Mouse (Mus musculus) CH12.LX (cell line): ENCODE data around the gene Hey2. TPM values are rescaled to one million over a fixed set of nuclear protein-coding genes. Genes with fewer than 3 reads are reported as not detected.
A peak's percentile ranks its signal among the peaks of the same experiment; 100 is the strongest.

Experiments
- DNase-seq: peaks from one replicate; pipeline ENCODE4 v3.0.0-alpha.2; 2013; ENCODE audit errors: extremely low read depth
- H3K27ac ChIP-seq: 2 replicates; pipeline ENCODE4 v1.5.1; 2012; ENCODE audit warnings: low read depth, mild to moderate bottlenecking, control low read depth, moderate library complexity; ENCODE audit not compliant: insufficient read depth
- H3K27me3 ChIP-seq: replicated peaks from 2 replicates; pipeline ENCODE3; 2012; ENCODE audit warnings: inconsistent platforms
- H3K36me3 ChIP-seq, 2 experiments: replicated peaks in 1 of 2; 2 replicates each; pipeline versions ENCODE3 to v1.6.1; 2012; ENCODE audit warnings: inconsistent platforms in 1 of 2, low read length in 1 of 2, mild to moderate bottlenecking in 1 of 2, mixed read lengths in 1 of 2, moderate library complexity in 1 of 2; ENCODE audit not compliant: control insufficient read depth in 1 of 2, insufficient read depth in 1 of 2
- H3K4me1 ChIP-seq, 2 experiments: 2 replicates each; pipeline ENCODE4 v1.6.1; 2012; ENCODE audit warnings: inconsistent platforms in 1 of 2, moderate library complexity in 1 of 2; ENCODE audit not compliant: insufficient read depth in 2 of 2, control insufficient read depth in 1 of 2
- H3K4me2 ChIP-seq: 2 replicates; pipeline ENCODE4 v1.6.1; 2012; ENCODE audit warnings: low read depth, mild to moderate bottlenecking, control low read depth; ENCODE audit not compliant: poor library complexity, insufficient read depth, severe bottlenecking
- H3K4me3 ChIP-seq, 3 experiments: fragments of 150-350 bp in 1 of 3; sonication (generic) in 1 of 3; replicated peaks in 1 of 3; 2 replicates each; pipeline versions ENCODE3 to v1.5.1; 2011 to 2012; ENCODE audit warnings: low read depth in 2 of 3, low read length in 2 of 3, mild to moderate bottlenecking in 2 of 3, moderate library complexity in 2 of 3, control low read depth in 1 of 3, improper control_type of control experiment in 1 of 3, inconsistent platforms in 1 of 3, mixed read lengths in 1 of 3; ENCODE audit not compliant: poor library complexity in 1 of 3
- H3K79me2 ChIP-seq: replicated peaks from 2 replicates; pipeline ENCODE4 v1.6.1; 2012; ENCODE audit warnings: mild to moderate bottlenecking, moderate library complexity; ENCODE audit not compliant: control insufficient read depth, poor library complexity, insufficient read depth, severe bottlenecking; ENCODE audit errors: extremely low read depth
- H3K9ac ChIP-seq: 2 replicates; pipeline ENCODE4 v1.6.1; 2012; ENCODE audit warnings: low read depth, mild to moderate bottlenecking, control low read depth, moderate library complexity; ENCODE audit not compliant: insufficient read depth
- H3K9me3 ChIP-seq: replicated peaks from 2 replicates; pipeline ENCODE3; 2012; ENCODE audit warnings: low read length, inconsistent platforms, mixed read lengths
- CHD2 ChIP-seq: IDR thresholded peaks from 2 replicates; pipeline ENCODE4 v1.6.1; 2011; ENCODE audit warnings: low read length, improper control_type of control experiment
- CTCF ChIP-seq, 2 experiments: IDR thresholded peaks in 1 of 2; conservative IDR thresholded peaks in 1 of 2; 2 replicates each; pipeline ENCODE4 v1.5.1; 2011 to 2012; ENCODE audit warnings: low read depth in 2 of 2, low read length in 2 of 2, improper control_type of control experiment in 1 of 2, inconsistent platforms in 1 of 2, mild to moderate bottlenecking in 1 of 2, moderate library complexity in 1 of 2
- E2F4 ChIP-seq: IDR thresholded peaks from 2 replicates; pipeline ENCODE4 v1.6.1; 2011; ENCODE audit warnings: low read depth, low read length, improper control_type of control experiment; ENCODE audit not compliant: insufficient replicate concordance
- ETS1 ChIP-seq: conservative IDR thresholded peaks from 2 replicates; pipeline ENCODE4 v1.6.1; 2012; ENCODE audit warnings: low read depth, mild to moderate bottlenecking, inconsistent platforms, low read length, improper control_type of control experiment, moderate library complexity
- GABPA ChIP-seq: IDR thresholded peaks from 2 replicates; pipeline ENCODE4 v1.6.1; 2012; ENCODE audit warnings: low read depth, low read length, improper control_type of control experiment, inconsistent platforms; ENCODE audit not compliant: insufficient replicate concordance
- HCFC1 ChIP-seq: IDR thresholded peaks from 2 replicates; pipeline ENCODE4 v1.6.1; 2012; ENCODE audit warnings: low read depth, mild to moderate bottlenecking, inconsistent platforms, low read length, improper control_type of control experiment
- JUN ChIP-seq: IDR thresholded peaks from 2 replicates; pipeline ENCODE4 v1.6.1; 2011; ENCODE audit warnings: low read depth, mild to moderate bottlenecking, low read length, improper control_type of control experiment, moderate library complexity; ENCODE audit not compliant: insufficient read depth
- JUND ChIP-seq: conservative IDR thresholded peaks from 2 replicates; pipeline ENCODE4 v1.6.1; 2011; ENCODE audit warnings: low read depth, low read length, improper control_type of control experiment
- KAT2A ChIP-seq: IDR thresholded peaks from 2 replicates; pipeline ENCODE4 v1.6.1; 2012; ENCODE audit warnings: low read length, improper control_type of control experiment, inconsistent platforms; ENCODE audit not compliant: insufficient replicate concordance
- MAZ ChIP-seq: IDR thresholded peaks from 2 replicates; pipeline ENCODE4 v1.6.1; 2012; ENCODE audit warnings: low read depth, mild to moderate bottlenecking, inconsistent platforms, low read length, improper control_type of control experiment, moderate library complexity
- MXI1 ChIP-seq: IDR thresholded peaks from 2 replicates; pipeline ENCODE4 v1.6.1; 2011; ENCODE audit warnings: mild to moderate bottlenecking, low read depth, low read length, improper control_type of control experiment
- MYC ChIP-seq: IDR thresholded peaks from 2 replicates; pipeline ENCODE4 v1.6.1; 2011; ENCODE audit warnings: low read depth, mild to moderate bottlenecking, improper control_type of control experiment, low read length
- NRF1 ChIP-seq: IDR thresholded peaks from 2 replicates; pipeline ENCODE4 v1.6.1; 2014; ENCODE audit warnings: low read depth, mild to moderate bottlenecking, inconsistent platforms, low read length, improper control_type of control experiment, moderate library complexity
- POLR2A ChIP-seq: IDR thresholded peaks from 2 replicates; pipeline ENCODE4 v1.6.1; 2011; ENCODE audit warnings: low read depth, mild to moderate bottlenecking, improper control_type of control experiment, low read length
- RAD21 ChIP-seq: IDR thresholded peaks from 2 replicates; pipeline ENCODE4 v1.6.1; 2011; ENCODE audit warnings: low read depth, mild to moderate bottlenecking, low read length, improper control_type of control experiment, moderate library complexity
- RCOR1 ChIP-seq: conservative IDR thresholded peaks from 2 replicates; pipeline ENCODE4 v1.6.1; 2012; ENCODE audit warnings: low read depth, mild to moderate bottlenecking, inconsistent platforms, low read length, improper control_type of control experiment
- SMC3 ChIP-seq: IDR thresholded peaks from 2 replicates; pipeline ENCODE4 v1.6.1; 2011; ENCODE audit warnings: low read depth, low read length, improper control_type of control experiment
- UBTF ChIP-seq: IDR thresholded peaks from 2 replicates; pipeline ENCODE4 v1.6.1; 2012; ENCODE audit warnings: low read depth, mild to moderate bottlenecking, inconsistent platforms, low read length, improper control_type of control experiment, moderate library complexity
- ZC3H11A ChIP-seq: IDR thresholded peaks from 2 replicates; pipeline ENCODE4 v1.6.1; 2012; ENCODE audit warnings: low read depth, mild to moderate bottlenecking, inconsistent platforms, low read length, improper control_type of control experiment
- ZNF384 ChIP-seq: IDR thresholded peaks from 2 replicates; pipeline ENCODE4 v1.6.1; 2012; ENCODE audit warnings: low read depth, low read length, improper control_type of control experiment, inconsistent platforms
- dilution Hi-C: fragments of 300-500 bp; cut with MboI; formaldehyde crosslinking; loops from 2 replicates; pipeline ENCODE4 v1.14.3; 2020; ENCODE audit warnings: low sequenced_read_pairs; ENCODE audit not compliant: extremely low pct_unique_long_range_greater_than_20kb, extremely low pct_ligation_motif_present
- in situ Hi-C: fragments of 300-500 bp; cut with MboI; formaldehyde crosslinking; loops from 3 replicates; pipeline ENCODE4 v1.14.3; 2019; ENCODE audit warnings: low sequenced_read_pairs, low pct_ligation_motif_present, low pct_unique_long_range_greater_than_20kb, mixed read lengths
- polyA plus RNA-seq: library from polyadenylated mRNA; unstranded; fragments of >175 nt; gene quantifications from 2 replicates; pipeline ENCODE4 v1.2.1, GENCODE M21; 2012; ENCODE audit warnings: low read depth; ENCODE audit not compliant: insufficient read length
- total RNA-seq, 2 experiments: library from RNA; depleted of rRNA; stranded (reverse); fragments of 300-350 nt in 1 of 2; fragments of >200 nt in 1 of 2; gene quantifications; 2 replicates each; pipeline ENCODE4 v1.2.3; 2012 to 2014

Hey2 gene
- total and polyA plus RNA-seq, 3 experiments = 0.13 TPM; not detected in 2

DNA sequence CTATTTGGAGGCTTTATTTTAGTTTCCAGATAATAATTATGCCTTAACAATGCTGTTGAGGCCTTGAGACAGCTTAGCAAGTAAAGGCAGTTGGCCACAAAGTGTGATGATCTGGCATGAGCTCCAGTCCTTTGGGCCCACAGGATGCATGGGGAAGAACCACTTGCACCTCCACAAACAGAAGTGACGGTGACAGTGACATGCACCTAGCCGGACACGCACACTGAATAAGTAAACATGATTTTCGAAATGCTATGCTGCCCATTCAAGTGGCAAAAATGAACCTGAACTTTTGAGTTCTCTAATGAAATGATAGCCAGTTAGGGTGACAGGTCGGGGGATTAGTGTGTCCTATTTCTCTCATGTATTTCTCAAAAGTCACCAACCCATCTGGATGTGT, 1.8 kb downstream of the Hey2 start:
- TF ChIP-seq ETS1 (no peak), MYC (no peak), RAD21 (no peak), MAZ (no peak), CTCF (conservative IDR thresholded peaks at IDR 0.05 in 1 of 2, IDR thresholded peaks at IDR 0.05 in 1 of 2; ENCODE audit: low read depth in 2 of 2, low read length in 2 of 2) (no peak), KAT2A (no peak), POLR2A (no peak), NRF1 (no peak), CHD2 (no peak), JUN (no peak), E2F4 (no peak), GABPA (no peak), RCOR1 (no peak)
- Histone ChIP-seq H3K79me2 (no peaks in the 10 kb centered on the region), H3K4me2 (no peak overlapping the region), H3K9me3 (no peaks in the 10 kb centered on the region), H3K27ac (no peak overlapping the region), H3K27me3 (peaks cover 2% of the 10 kb centered on the region), H3K4me3 (no peak overlapping the region), H3K9ac (no peak overlapping the region), H3K36me3 (no peaks in the 10 kb centered on the region), H3K4me1 (peaks cover 0 to 6% of the 10 kb centered on the region in 2 experiments; a peak in 2 of 4 replicates)
- dilution Hi-C loops (no loop called here), in situ Hi-C loops (no loop called here)
- DNase-seq = no peak

DNA sequence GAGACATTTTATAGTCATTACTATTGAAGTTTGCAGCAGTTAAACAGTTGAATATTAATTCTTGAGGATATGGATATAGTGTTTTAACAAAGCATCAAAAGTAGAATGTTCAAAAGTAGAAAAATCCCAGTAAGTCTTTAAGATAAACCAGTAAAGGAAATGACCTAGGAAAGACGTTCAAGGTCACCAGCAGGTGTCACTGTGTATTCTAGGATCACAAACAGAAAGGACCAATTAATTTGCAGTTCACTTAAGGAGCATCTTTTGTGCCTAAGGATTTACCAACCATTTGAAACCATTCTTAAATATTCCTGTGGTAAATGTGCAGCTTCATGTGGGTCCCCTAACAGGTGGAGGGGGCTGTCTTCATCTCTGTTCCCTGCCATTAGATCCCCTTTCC, 4.4 kb downstream of the Hey2 start:
- DNase-seq = peak; percentile 39
- no peak overlapping the region for H3K4me3 ChIP-seq
- H3K9me3 ChIP-seq = no peaks in the 10 kb centered on the region
- peaks cover 3 to 6% of the 10 kb centered on the region in 2 experiments; a peak in 2 of 4 replicates for H3K4me1 ChIP-seq
- peak; percentile 74 for TF ChIP-seq SMC3
- TF ChIP-seq MYC = no peak
- no peak for TF ChIP-seq MAZ
- peak; percentile 37; the same call in 1 of the 2 replicates for TF ChIP-seq ZC3H11A
- TF ChIP-seq ZNF384 = no peak
- no peak for TF ChIP-seq NRF1
- no peak for TF ChIP-seq HCFC1
- peak in 1 of 2 experiments; percentile 73; a peak in 3 of 4 replicates for TF ChIP-seq CTCF (conservative IDR thresholded peaks at IDR 0.05 in 1 of 2, IDR thresholded peaks at IDR 0.05 in 1 of 2; ENCODE audit: low read depth in 2 of 2, low read length in 2 of 2)
- no peak for TF ChIP-seq UBTF
- no peak for TF ChIP-seq JUND
- TF ChIP-seq MXI1 = no peak
- TF ChIP-seq RAD21 = peak; percentile 78
- TF ChIP-seq E2F4 = no peak
- TF ChIP-seq RCOR1 = no peak
- H3K9ac ChIP-seq = no peak overlapping the region
- H3K27me3 ChIP-seq = peaks cover 2% of the 10 kb centered on the region
- in situ Hi-C loops = no loop called here
- H3K27ac ChIP-seq = no peak overlapping the region
- H3K36me3 ChIP-seq = no peaks in the 10 kb centered on the region
- H3K79me2 ChIP-seq = no peaks in the 10 kb centered on the region
- H3K4me2 ChIP-seq = no peak overlapping the region
- dilution Hi-C loops = no loop called here
